Mouse (Mus musculus) A20 (cell line): ENCODE measurements at regions not wholly inside any gene's neighbourhood (a gene's known extent, or its start where the extent isn't known, plus 50 kb on each side); places are given as distances from the start of the nearest gene placed in this dataset.
A peak's percentile ranks its signal among the peaks of the same experiment; 100 is the strongest.

Source experiments
- DNase-seq: peaks from one replicate; pipeline ENCODE4 v3.0.0-alpha.2; 2011; ENCODE audit warnings: low read depth, low spot score

GRCm38 (mm10) chr7:133234326-133234725 is 110.2 kb upstream of the Ctbp2 start:
- no peak for DNase-seq

- no peak for DNase-seq
Observed at GRCm38 (mm10) chr7:133232889-133233441, 108.8 kb upstream of the Ctbp2 start.

GRCm38 (mm10) chr7:133230806-133231205 is 106.7 kb upstream of the Ctbp2 start:
- DNase-seq = no peak

GRCm38 (mm10) chr7:133223948-133224652 is 99.9 kb upstream of the Ctbp2 start:
- DNase-seq = no peak

- no peak for DNase-seq
Observed at GRCm38 (mm10) chr7:133212328-133212727, 88.2 kb upstream of the Ctbp2 start.

- DNase-seq = no peak
Observed at GRCm38 (mm10) chr7:133205704-133206103, 81.5 kb upstream of the Ctbp2 start.

GRCm38 (mm10) chr7:133204485-133204884 is 80.3 kb upstream of the Ctbp2 start:
- DNase-seq = no peak

- no peak for DNase-seq
Observed at GRCm38 (mm10) chr7:133203933-133204332, 79.8 kb upstream of the Ctbp2 start.

- no peak for DNase-seq
Observed at GRCm38 (mm10) chr7:133202092-133202880, 78.1 kb upstream of the Ctbp2 start.

- DNase-seq = no peak
Observed at GRCm38 (mm10) chr7:133199046-133199445, 74.9 kb upstream of the Ctbp2 start.

GRCm38 (mm10) chr7:133189880-133190462 is 65.8 kb upstream of the Ctbp2 start:
- DNase-seq = no peak

GRCm38 (mm10) chr7:133185931-133186601 is 61.9 kb upstream of the Ctbp2 start:
- peak; percentile 39 for DNase-seq

- no peak for DNase-seq
Observed at GRCm38 (mm10) chr7:133184905-133185594, 60.9 kb upstream of the Ctbp2 start.

GRCm38 (mm10) chr7:133181388-133181787 is 57.2 kb upstream of the Ctbp2 start:
- no peak for DNase-seq

GRCm38 (mm10) chr7:133177179-133177575 is 53.0 kb upstream of the Ctbp2 start:
- no peak for DNase-seq

- DNase-seq = no peak
Observed at GRCm38 (mm10) chr7:133176256-133177178, 52.4 kb upstream of the Ctbp2 start.
